Mouse (Mus musculus) testis, adult 2 months (tissue): ENCODE measurements around the gene 1700017B05Rik.

Source experiments
- CTCF ChIP-seq: fragments of 200-500 bp; IDR thresholded peaks from 2 replicates; pipeline ENCODE4 v1.5.1; 2012; ENCODE audit warnings: low read depth, mild to moderate bottlenecking, inconsistent platforms, low read length, moderate library complexity; ENCODE audit not compliant: control insufficient read depth, insufficient read depth, insufficient replicate concordance
- POLR2A ChIP-seq: fragments of 200-500 bp; IDR thresholded peaks from 2 replicates; pipeline ENCODE4 v1.6.1; 2012; ENCODE audit warnings: low read depth, mild to moderate bottlenecking, inconsistent platforms, low read length, moderate library complexity; ENCODE audit not compliant: control insufficient read depth

GRCm38 (mm10) chr9:57278268-57278667, 15.9 kb upstream of the 1700017B05Rik start:
- no peak for TF ChIP-seq POLR2A
- no peak for TF ChIP-seq CTCF
